In genomic region chrX:134889634-134890033, GRCm38 (mm10) we compare ENCODE assay signal across 16 mouse cellular contexts.
"Had no signal": no experiment of that assay in that cellular context is flagged by ENCODE, and none has a peak within 500 bp of the region (broad histone marks: within the 10 kb centered on the region; RNA-seq: fewer than 3 reads in every experiment).

No protein-coding gene starts in this region.

- ATAC-seq: lung, postnatal 0 days; midbrain, embryonic 13.5 days; midbrain, embryonic 15.5 days had no signal

- H3K9me3 ChIP-seq: lung, embryonic 15.5 days; megakaryocyte, embryonic 14.5 days; midbrain, embryonic 13.5 days; midbrain, embryonic 15.5 days; neural tube, embryonic 12.5 days; stomach, embryonic 15.5 days had no signal

- DNase-seq: lung, adult 2 months; lung, postnatal 14 days; lung, postnatal 36 days; right cerebral cortex, postnatal 14 days; thymus, adult 18-20 months; thymus, postnatal 14 days; thymus, postnatal 36 days had no signal

- H3K4me2 ChIP-seq: lung, embryonic 15.5 days; midbrain, embryonic 11.5 days; midbrain, embryonic 13.5 days; midbrain, embryonic 15.5 days; neural tube, embryonic 12.5 days; stomach, embryonic 15.5 days had no signal

- H3K36me3 ChIP-seq: lung, embryonic 15.5 days; midbrain, embryonic 13.5 days; midbrain, embryonic 15.5 days; neural tube, embryonic 12.5 days; stomach, embryonic 15.5 days had no signal

- H3K4me1 ChIP-seq: lung, embryonic 15.5 days; midbrain, embryonic 13.5 days; midbrain, embryonic 15.5 days; neural tube, embryonic 12.5 days; stomach, embryonic 15.5 days had no signal

- H3K27me3 ChIP-seq: lung, embryonic 15.5 days; megakaryocyte, embryonic 14.5 days; midbrain, embryonic 15.5 days; neural tube, embryonic 12.5 days; stomach, embryonic 15.5 days had no signal

- H3K4me3 ChIP-seq: lung, embryonic 15.5 days; megakaryocyte, embryonic 14.5 days; midbrain, embryonic 13.5 days; midbrain, embryonic 15.5 days; neural tube, embryonic 12.5 days; stomach, embryonic 15.5 days had no signal

- H3K9ac ChIP-seq: lung, embryonic 15.5 days; midbrain, embryonic 13.5 days; midbrain, embryonic 15.5 days; neural tube, embryonic 12.5 days; stomach, embryonic 15.5 days had no signal

- H3K27ac ChIP-seq: lung, embryonic 15.5 days; macrophage; midbrain, embryonic 13.5 days; midbrain, embryonic 15.5 days; neural tube, embryonic 12.5 days; stomach, embryonic 15.5 days had no signal
